Mouse (Mus musculus): ENCODE data around the gene Lpp. TPM values are rescaled to one million over a fixed set of nuclear protein-coding genes. Genes with fewer than 3 reads are reported as not detected.

Lpp gene
- polyA plus RNA-seq, 1 experiment from 2014 or later: 107 TPM

DNA sequence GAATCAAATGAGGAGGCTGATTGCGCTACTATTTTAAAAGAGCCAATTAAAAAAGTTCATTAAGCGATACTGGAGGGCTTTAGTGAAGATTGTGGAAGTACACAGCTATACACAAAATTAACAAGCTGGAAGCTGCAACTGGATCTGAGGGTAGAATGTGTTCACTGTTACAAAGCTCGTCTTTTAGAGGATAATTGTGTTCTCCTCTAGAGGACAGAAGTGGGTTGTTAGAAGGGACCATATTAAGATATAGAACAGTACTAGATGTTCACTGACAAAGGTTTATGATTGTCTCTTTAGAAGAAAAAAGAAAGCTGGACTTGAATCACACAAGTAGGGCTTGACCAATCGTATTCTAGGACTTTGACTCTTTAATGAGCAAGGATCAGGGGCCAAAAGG is 27.4 kb upstream of the Lpp start:
- no peak overlapping the region for H3K9ac ChIP-seq (replicated peaks; ENCODE audit: low read depth, low read length)
- no peaks in the 10 kb centered on the region for H3K9me3 ChIP-seq (ENCODE audit: control insufficient read depth, low read depth, low read length)
- no peak overlapping the region for H3K4me2 ChIP-seq (replicated peaks; ENCODE audit: low read depth, low read length)
- 78% methylated on average over 4 of the region's 4 CpGs for WGBS
- no peak overlapping the region for H3K27ac ChIP-seq (ENCODE audit: low read length)
- no peaks in the 10 kb centered on the region for H3K4me1 ChIP-seq (ENCODE audit: control insufficient read depth, insufficient read depth, low read length)
- no peaks in the 10 kb centered on the region for H3K36me3 ChIP-seq (ENCODE audit: control insufficient read depth, insufficient read depth, low read length)
- ATAC-seq (ENCODE audit: insufficient number of reproducible peaks, insufficient read depth, low FRiP score, low read depth): no peak
- no peaks in the 10 kb centered on the region for H3K27me3 ChIP-seq (ENCODE audit: control insufficient read depth, insufficient read depth, low read length)
- H3K4me3 ChIP-seq (ENCODE audit: low read depth, low read length): no peak overlapping the region

DNA sequence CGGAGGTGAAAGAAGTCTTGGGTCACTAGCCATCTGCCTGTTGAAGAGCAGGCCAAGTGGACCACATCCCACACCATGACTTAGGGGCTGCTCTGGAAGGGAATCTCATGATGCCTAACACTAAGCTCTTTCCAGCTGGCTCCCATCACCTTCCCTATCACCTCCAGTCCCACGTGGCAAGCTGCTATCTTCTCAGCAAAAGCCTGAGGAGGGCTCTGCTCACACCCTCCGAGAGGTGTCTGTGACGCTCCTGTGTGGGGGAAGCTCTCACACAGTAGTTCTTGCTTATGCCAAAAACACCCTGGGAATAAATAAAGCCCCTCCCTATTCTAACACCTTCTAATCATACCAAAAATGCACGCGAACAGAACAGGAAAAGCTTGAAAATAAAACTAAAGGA is 26.2 kb upstream of the Lpp start:
- 47% methylated on average over 6 of the region's 6 CpGs for WGBS
- Histone ChIP-seq H3K27ac (ENCODE audit: low read length) (no peak overlapping the region), H3K4me1 (ENCODE audit: control insufficient read depth, insufficient read depth, low read length) (no peaks in the 10 kb centered on the region), H3K9me3 (ENCODE audit: control insufficient read depth, low read depth, low read length) (no peaks in the 10 kb centered on the region), H3K27me3 (ENCODE audit: control insufficient read depth, insufficient read depth, low read length) (no peaks in the 10 kb centered on the region), H3K4me2 (replicated peaks; ENCODE audit: low read depth, low read length) (no peak overlapping the region), H3K36me3 (ENCODE audit: control insufficient read depth, insufficient read depth, low read length) (no peaks in the 10 kb centered on the region), H3K9ac (replicated peaks; ENCODE audit: low read depth, low read length) (no peak overlapping the region), H3K4me3 (ENCODE audit: low read depth, low read length) (no peak overlapping the region)
- no peak for ATAC-seq (ENCODE audit: insufficient number of reproducible peaks, insufficient read depth, low FRiP score, low read depth)

DNA sequence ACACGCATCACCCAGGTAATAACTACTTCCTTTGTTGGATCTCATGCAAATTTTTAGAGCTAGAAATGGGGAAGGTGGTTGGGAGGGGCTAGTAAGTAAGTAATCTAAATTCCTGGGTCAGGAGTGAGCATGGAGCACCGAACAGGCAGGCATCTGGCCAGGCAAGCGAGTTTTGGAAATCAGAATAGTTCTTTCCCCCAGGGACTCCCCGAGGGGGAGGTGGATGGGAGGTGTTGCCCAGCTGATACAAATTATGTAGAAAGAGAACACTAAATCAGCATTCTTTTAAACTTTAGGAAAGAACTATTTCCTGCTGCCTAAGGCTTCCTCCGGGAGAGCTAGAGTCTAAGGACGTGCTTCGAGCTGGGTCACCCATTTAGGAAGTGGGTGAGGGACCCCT is 25.8 kb upstream of the Lpp start:
- no peak overlapping the region for H3K4me2 ChIP-seq (replicated peaks; ENCODE audit: low read depth, low read length)
- ATAC-seq (ENCODE audit: insufficient number of reproducible peaks, insufficient read depth, low FRiP score, low read depth): no peak
- no peak overlapping the region for H3K27ac ChIP-seq (ENCODE audit: low read length)
- no peaks in the 10 kb centered on the region for H3K9me3 ChIP-seq (ENCODE audit: control insufficient read depth, low read depth, low read length)
- no peak overlapping the region for H3K4me3 ChIP-seq (ENCODE audit: low read depth, low read length)
- no peaks in the 10 kb centered on the region for H3K36me3 ChIP-seq (ENCODE audit: control insufficient read depth, insufficient read depth, low read length)
- no peaks in the 10 kb centered on the region for H3K27me3 ChIP-seq (ENCODE audit: control insufficient read depth, insufficient read depth, low read length)
- 43% methylated on average over 7 of the region's 7 CpGs for WGBS
- H3K9ac ChIP-seq (replicated peaks; ENCODE audit: low read depth, low read length): no peak overlapping the region
- no peaks in the 10 kb centered on the region for H3K4me1 ChIP-seq (ENCODE audit: control insufficient read depth, insufficient read depth, low read length)

DNA sequence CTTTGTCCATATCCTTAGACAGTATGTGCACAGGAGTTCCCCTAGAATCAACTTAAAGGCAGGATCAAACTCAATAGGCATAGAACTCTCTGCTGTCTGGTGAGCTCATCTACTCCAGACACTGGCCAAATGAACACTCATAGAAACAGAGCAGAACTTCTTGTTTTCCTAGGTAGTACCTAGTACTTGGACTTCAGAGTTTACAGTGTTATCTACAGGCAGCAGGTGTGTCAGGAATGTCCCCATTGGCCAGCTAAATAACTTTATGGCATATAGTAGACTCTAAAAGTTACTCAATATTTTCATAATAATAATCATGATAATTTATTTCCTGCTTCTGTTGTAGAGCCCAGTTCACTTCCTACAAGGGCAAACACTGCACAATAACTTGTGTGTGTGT is 16.8 kb upstream of the Lpp start:
- Histone ChIP-seq H3K4me1 (ENCODE audit: control insufficient read depth, insufficient read depth, low read length) (no peaks in the 10 kb centered on the region), H3K9ac (replicated peaks; ENCODE audit: low read depth, low read length) (no peak overlapping the region)
- ATAC-seq (ENCODE audit: insufficient number of reproducible peaks, insufficient read depth, low FRiP score, low read depth): no peak

DNA sequence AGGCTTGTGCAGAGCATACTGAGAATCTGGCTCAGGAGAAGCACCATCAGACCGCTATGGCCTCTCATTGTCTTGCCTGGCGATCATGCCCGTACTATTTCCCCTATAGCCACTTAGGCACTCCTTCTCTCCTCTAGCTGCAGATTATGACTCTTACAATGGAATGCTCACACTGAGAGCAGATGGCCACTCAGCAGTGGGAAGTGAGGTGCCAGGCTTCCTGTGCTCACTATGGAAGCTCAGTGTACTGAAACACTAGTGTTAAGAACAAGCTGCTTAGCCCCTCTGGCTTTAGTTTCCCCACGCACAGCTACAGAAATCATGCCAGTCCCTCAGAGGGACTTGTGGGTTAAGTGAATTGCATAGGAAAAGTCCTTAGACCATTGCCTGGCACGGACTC is 2.7 kb upstream of the Lpp start:
- no peak overlapping the region for H3K27ac ChIP-seq (ENCODE audit: low read length)
- ATAC-seq (ENCODE audit: insufficient number of reproducible peaks, insufficient read depth, low FRiP score, low read depth): no peak
- no peak overlapping the region for H3K4me2 ChIP-seq (replicated peaks; ENCODE audit: low read depth, low read length)
- 80% methylated on average over 5 of the region's 5 CpGs for WGBS
- H3K4me1 ChIP-seq (ENCODE audit: control insufficient read depth, insufficient read depth, low read length): peaks cover 12% of the 10 kb centered on the region
- no peaks in the 10 kb centered on the region for H3K36me3 ChIP-seq (ENCODE audit: control insufficient read depth, insufficient read depth, low read length)
- no peak overlapping the region for H3K4me3 ChIP-seq (ENCODE audit: low read depth, low read length)
- no peaks in the 10 kb centered on the region for H3K27me3 ChIP-seq (ENCODE audit: control insufficient read depth, insufficient read depth, low read length)
- H3K9me3 ChIP-seq (ENCODE audit: control insufficient read depth, low read depth, low read length): no peaks in the 10 kb centered on the region
- H3K9ac ChIP-seq (replicated peaks; ENCODE audit: low read depth, low read length): no peak overlapping the region

More for the DNA sequence above, 16.8 kb upstream of the Lpp start:
- no peaks in the 10 kb centered on the region for H3K36me3 ChIP-seq (ENCODE audit: control insufficient read depth, insufficient read depth, low read length)
- no peak overlapping the region for H3K4me2 ChIP-seq (replicated peaks; ENCODE audit: low read depth, low read length)
- no peaks in the 10 kb centered on the region for H3K9me3 ChIP-seq (ENCODE audit: control insufficient read depth, low read depth, low read length)
- no peak overlapping the region for H3K27ac ChIP-seq (ENCODE audit: low read length)
- H3K4me3 ChIP-seq (ENCODE audit: low read depth, low read length): no peak overlapping the region
- H3K27me3 ChIP-seq (ENCODE audit: control insufficient read depth, insufficient read depth, low read length): no peaks in the 10 kb centered on the region

DNA sequence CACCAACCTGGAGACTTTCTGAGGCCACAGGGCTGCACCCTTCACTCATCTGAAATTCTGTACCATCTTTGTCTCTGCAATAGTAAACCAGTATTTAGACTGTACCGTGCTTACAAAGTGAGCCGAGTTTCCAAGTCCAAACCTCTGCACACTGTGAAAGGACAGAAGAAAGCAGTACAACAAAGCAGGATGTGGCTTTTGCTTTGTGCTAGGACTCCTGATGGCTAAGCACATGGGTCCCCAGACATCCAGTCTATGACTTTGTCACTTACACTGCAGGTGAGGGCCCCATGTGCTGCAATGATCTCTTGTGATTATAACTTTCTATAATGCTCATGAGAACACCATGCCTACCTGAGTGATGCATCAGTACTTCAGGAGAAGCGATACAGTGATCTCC is 2.2 kb upstream of the Lpp start:
- H3K36me3 ChIP-seq (ENCODE audit: control insufficient read depth, insufficient read depth, low read length): no peaks in the 10 kb centered on the region
- no peak overlapping the region for H3K4me2 ChIP-seq (replicated peaks; ENCODE audit: low read depth, low read length)
- H3K9me3 ChIP-seq (ENCODE audit: control insufficient read depth, low read depth, low read length): no peaks in the 10 kb centered on the region
- H3K4me1 ChIP-seq (ENCODE audit: control insufficient read depth, insufficient read depth, low read length): peaks cover 12% of the 10 kb centered on the region
- H3K27ac ChIP-seq (ENCODE audit: low read length): no peak overlapping the region
- 92% methylated on average over 3 of the region's 3 CpGs for WGBS
- H3K9ac ChIP-seq (replicated peaks; ENCODE audit: low read depth, low read length): no peak overlapping the region
- no peak for ATAC-seq (ENCODE audit: insufficient number of reproducible peaks, insufficient read depth, low FRiP score, low read depth)
- no peak overlapping the region for H3K4me3 ChIP-seq (ENCODE audit: low read depth, low read length)
- no peaks in the 10 kb centered on the region for H3K27me3 ChIP-seq (ENCODE audit: control insufficient read depth, insufficient read depth, low read length)

DNA sequence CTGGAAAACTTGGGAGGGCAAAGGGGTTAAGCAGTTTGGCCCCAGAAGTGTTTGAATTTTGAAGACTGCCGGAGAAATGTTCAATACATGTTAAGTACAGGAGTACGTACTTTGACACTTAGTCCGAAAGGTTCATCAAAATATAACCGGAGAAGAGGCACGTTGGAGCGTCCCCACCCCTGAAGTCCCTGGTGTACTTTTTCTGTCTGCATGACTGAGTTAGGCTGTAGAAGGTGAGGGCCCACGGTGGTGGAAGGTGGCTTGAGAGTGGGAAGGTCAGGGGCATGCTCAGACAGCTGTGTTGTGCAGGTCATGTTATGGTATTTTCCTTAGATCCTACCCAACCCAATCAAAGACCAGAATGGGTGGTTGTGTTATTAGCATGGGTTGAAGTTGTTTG is 1.4 kb upstream of the Lpp start:
- H3K4me3 ChIP-seq (ENCODE audit: low read depth, low read length): no peak overlapping the region
- peak overlapping the region; percentile 99 for H3K27ac ChIP-seq (ENCODE audit: low read length)
- no peaks in the 10 kb centered on the region for H3K27me3 ChIP-seq (ENCODE audit: control insufficient read depth, insufficient read depth, low read length)
- H3K9ac ChIP-seq (replicated peaks; ENCODE audit: low read depth, low read length): no peak overlapping the region
- H3K4me2 ChIP-seq (replicated peaks; ENCODE audit: low read depth, low read length): peak overlapping the region; percentile 69
- no peaks in the 10 kb centered on the region for H3K9me3 ChIP-seq (ENCODE audit: control insufficient read depth, low read depth, low read length)
- peaks cover 19% of the 10 kb centered on the region for H3K4me1 ChIP-seq (ENCODE audit: control insufficient read depth, insufficient read depth, low read length)
- ATAC-seq (ENCODE audit: insufficient number of reproducible peaks, insufficient read depth, low FRiP score, low read depth): no peak
- H3K36me3 ChIP-seq (ENCODE audit: control insufficient read depth, insufficient read depth, low read length): no peaks in the 10 kb centered on the region
- WGBS: 87% methylated on average over 7 of the region's 7 CpGs

DNA sequence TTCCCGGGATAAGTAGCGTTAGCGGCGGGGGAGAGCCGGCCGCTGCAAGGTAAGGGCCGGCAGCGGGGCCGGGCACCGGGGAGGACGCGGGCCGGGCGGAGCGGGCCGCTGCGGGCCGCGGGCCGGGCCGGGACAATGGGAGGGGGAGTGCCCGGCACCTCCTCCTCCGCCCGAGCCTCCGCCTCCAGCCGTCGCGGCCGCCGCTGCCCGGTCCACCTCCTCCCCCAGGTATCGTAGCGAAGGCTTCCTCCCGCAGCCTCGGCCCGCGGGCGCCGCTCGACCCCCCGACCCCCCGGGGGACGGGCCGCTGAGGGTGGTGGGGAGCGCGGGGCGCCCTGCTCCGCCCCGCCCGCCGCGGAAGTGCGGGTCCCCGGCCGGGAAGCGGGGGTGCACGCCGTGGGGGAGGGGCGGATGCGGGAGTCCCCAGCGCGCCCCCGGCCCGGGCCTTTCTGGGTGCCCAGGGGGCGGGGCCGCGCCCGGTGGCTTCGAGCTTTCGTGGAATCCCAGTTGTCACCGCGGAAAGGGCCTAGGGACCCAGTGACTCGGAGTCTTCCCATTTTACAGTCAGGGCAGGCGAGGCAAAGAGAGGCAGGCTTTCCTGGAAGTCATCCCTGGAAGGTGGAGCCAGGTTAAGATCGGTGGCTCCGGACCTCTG is 376 bp downstream of the Lpp start:
- peaks cover 35% of the 10 kb centered on the region for H3K4me1 ChIP-seq (ENCODE audit: control insufficient read depth, insufficient read depth, low read length)
- ATAC-seq (ENCODE audit: insufficient number of reproducible peaks, insufficient read depth, low FRiP score, low read depth): peak; percentile 59
- peak overlapping the region; percentile 95 for H3K9ac ChIP-seq (replicated peaks; ENCODE audit: low read depth, low read length)

More for the DNA sequence above, 376 bp downstream of the Lpp start:
- H3K4me3 ChIP-seq (ENCODE audit: low read depth, low read length): peak overlapping the region; percentile 92
- under 1% methylated on average over 63 of the region's 76 CpGs for WGBS
- H3K9me3 ChIP-seq (ENCODE audit: control insufficient read depth, low read depth, low read length): no peaks in the 10 kb centered on the region
- H3K4me2 ChIP-seq (replicated peaks; ENCODE audit: low read depth, low read length): peak overlapping the region; percentile 69
- no peaks in the 10 kb centered on the region for H3K36me3 ChIP-seq (ENCODE audit: control insufficient read depth, insufficient read depth, low read length)
- no peaks in the 10 kb centered on the region for H3K27me3 ChIP-seq (ENCODE audit: control insufficient read depth, insufficient read depth, low read length)
- H3K27ac ChIP-seq (ENCODE audit: low read length): peak overlapping the region; percentile 99
